Mouse (Mus musculus) hindbrain, embryonic 12.5 days (tissue): ENCODE measurements around the gene Gpr15. TPM values are rescaled to one million over a fixed set of nuclear protein-coding genes. Genes with fewer than 3 reads are reported as not detected.

Experiments
- ATAC-seq: fragments of 200-750 bp; cut with Nextera tagmentation; 2 replicates; pipeline ENCODE4 v1.8.0; 2017; ENCODE audit warnings: moderate TSS enrichment; ENCODE audit not compliant: low FRiP score
- H3K27ac ChIP-seq: fragments of 300-500 bp; sonication (generic); 2 replicates; pipeline ENCODE4 v1.5.1; 2016; ENCODE audit warnings: mild to moderate bottlenecking
- H3K27me3 ChIP-seq: fragments of 300-500 bp; sonication (generic); 2 replicates; pipeline ENCODE4 v1.6.1; 2016; ENCODE audit warnings: mild to moderate bottlenecking
- H3K36me3 ChIP-seq: fragments of 300-500 bp; sonication (generic); 2 replicates; pipeline ENCODE4 v1.6.1; 2016; ENCODE audit warnings: mild to moderate bottlenecking
- H3K4me1 ChIP-seq: fragments of 300-500 bp; sonication (generic); 2 replicates; pipeline ENCODE4 v1.6.1; 2016
- H3K4me2 ChIP-seq: fragments of 300-500 bp; sonication (generic); replicated peaks from 2 replicates; pipeline ENCODE4 v1.6.1; 2016; ENCODE audit warnings: mild to moderate bottlenecking
- H3K4me3 ChIP-seq: fragments of 300-500 bp; sonication (generic); 2 replicates; pipeline ENCODE4 v1.5.1; 2016; ENCODE audit warnings: mild to moderate bottlenecking
- H3K9ac ChIP-seq: fragments of 300-500 bp; sonication (generic); 2 replicates; pipeline ENCODE4 v1.6.1; 2016; ENCODE audit warnings: mild to moderate bottlenecking, moderate library complexity
- H3K9me3 ChIP-seq: fragments of 300-500 bp; sonication (generic); replicated peaks from 2 replicates; pipeline ENCODE4 v1.6.1; 2016; ENCODE audit warnings: mild to moderate bottlenecking
- WGBS: fragments of 180-500 bp; shearing (Covaris S2); methylation state at CpG from one replicate; pipeline ENCODE4 v1.1.7; 2016; 5-methylcytosine and 5-hydroxymethylcytosine counted together
- polyA plus RNA-seq: library from polyadenylated mRNA; unstranded; fragments of >200 nt; fragmentation: Nextera tagmentation; extraction: Ambion mirVana; gene quantifications from 2 replicates; pipeline ENCODE4 v1.2.1, GENCODE M21; 2016

Gpr15 gene
- not detected in 2 replicates for polyA plus RNA-seq

- H3K4me2 ChIP-seq = no peak within 1 kb of the TSS
- ATAC-seq = no peak
These were observed at the start of gene Gpr15 for GRCm38 (mm10) chr16:58718666-58719120. Gene Gpr15 (minus strand): TSS chr16:58719070.

GRCm38 (mm10) chr16:58763076-58763475, 44.2 kb upstream of the Gpr15 start, which contains the start of gene Olfr172:
Gene Olfr172 (minus strand): TSS chr16:58763176.
- Histone ChIP-seq H3K4me1 (no peaks in the 10 kb centered on the region), H3K36me3 (no peaks in the 10 kb centered on the region), H3K9ac (no peak within 1 kb of the TSS), H3K27ac (no peak within 1 kb of the TSS), H3K9me3 (no peaks in the 10 kb centered on the region), H3K27me3 (no peaks in the 10 kb centered on the region), H3K4me3 (no peak within 1 kb of the TSS), H3K4me2 (no peak within 1 kb of the TSS)
- WGBS = 86% methylated on average over 1 of the region's 1 CpGs
- ATAC-seq = no peak

More at GRCm38 (mm10) chr16:58718666-58719120, at the start of gene Gpr15:
- Histone ChIP-seq H3K27ac (no peak within 1 kb of the TSS), H3K27me3 (no peaks in the 10 kb centered on the region), H3K9me3 (no peaks in the 10 kb centered on the region), H3K9ac (no peak within 1 kb of the TSS), H3K4me3 (no peak within 1 kb of the TSS), H3K4me1 (no peaks in the 10 kb centered on the region), H3K36me3 (no peaks in the 10 kb centered on the region)
- WGBS = 89% methylated on average over 7 of the region's 7 CpGs

- no peak overlapping the region for H3K4me3 ChIP-seq
- no peak overlapping the region for H3K4me2 ChIP-seq
- no peaks in the 10 kb centered on the region for H3K9me3 ChIP-seq
- no peaks in the 10 kb centered on the region for H3K27me3 ChIP-seq
- H3K27ac ChIP-seq = no peak overlapping the region
- H3K9ac ChIP-seq = no peak overlapping the region
- no peak for ATAC-seq
- H3K4me1 ChIP-seq = no peaks in the 10 kb centered on the region
- H3K36me3 ChIP-seq = no peaks in the 10 kb centered on the region
These were observed 37.3 kb upstream of the Gpr15 start for GRCm38 (mm10) chr16:58756191-58756590.

GRCm38 (mm10) chr16:58751314-58751713, 32.4 kb upstream of the Gpr15 start:
- no peak for ATAC-seq
- Histone ChIP-seq H3K9me3 (no peaks in the 10 kb centered on the region), H3K9ac (no peak overlapping the region), H3K4me1 (no peaks in the 10 kb centered on the region), H3K4me2 (no peak overlapping the region), H3K27ac (no peak overlapping the region), H3K4me3 (no peak overlapping the region), H3K27me3 (no peaks in the 10 kb centered on the region), H3K36me3 (no peaks in the 10 kb centered on the region)
- 27% methylated on average over 1 of the region's 1 CpGs for WGBS

GRCm38 (mm10) chr16:58746715-58747114, 27.8 kb upstream of the Gpr15 start:
- Histone ChIP-seq H3K27ac (no peak overlapping the region), H3K9me3 (no peaks in the 10 kb centered on the region), H3K4me3 (no peak overlapping the region), H3K36me3 (no peaks in the 10 kb centered on the region), H3K4me2 (no peak overlapping the region), H3K4me1 (no peaks in the 10 kb centered on the region), H3K27me3 (no peaks in the 10 kb centered on the region), H3K9ac (no peak overlapping the region)
- no peak for ATAC-seq
- 77% methylated on average over 4 of the region's 4 CpGs for WGBS

- Histone ChIP-seq H3K4me3 (no peak overlapping the region), H3K4me1 (no peaks in the 10 kb centered on the region), H3K27me3 (no peaks in the 10 kb centered on the region), H3K9ac (no peak overlapping the region), H3K27ac (no peak overlapping the region), H3K9me3 (no peaks in the 10 kb centered on the region), H3K4me2 (no peak overlapping the region), H3K36me3 (no peaks in the 10 kb centered on the region)
- no peak for ATAC-seq
- WGBS = 97% methylated on average over 5 of the region's 5 CpGs
These were observed 21.9 kb upstream of the Gpr15 start for GRCm38 (mm10) chr16:58740751-58741150.

GRCm38 (mm10) chr16:58738800-58739199, 19.9 kb upstream of the Gpr15 start:
- ATAC-seq = no peak
- H3K4me1 ChIP-seq = no peaks in the 10 kb centered on the region

GRCm38 (mm10) chr16:58738205-58738604, 19.3 kb upstream of the Gpr15 start:
- Histone ChIP-seq H3K27ac (no peak overlapping the region), H3K4me3 (no peak overlapping the region), H3K36me3 (peaks cover 13% of the 10 kb centered on the region), H3K27me3 (no peaks in the 10 kb centered on the region), H3K4me1 (no peaks in the 10 kb centered on the region), H3K4me2 (no peak overlapping the region), H3K9ac (no peak overlapping the region), H3K9me3 (no peaks in the 10 kb centered on the region)
- 90% methylated on average over 4 of the region's 4 CpGs for WGBS
- ATAC-seq = no peak

More at GRCm38 (mm10) chr16:58738800-58739199, 19.9 kb upstream of the Gpr15 start:
- WGBS = 93% methylated on average over 1 of the region's 1 CpGs
- Histone ChIP-seq H3K4me3 (no peak overlapping the region), H3K4me2 (no peak overlapping the region), H3K36me3 (peaks cover 11% of the 10 kb centered on the region), H3K27ac (no peak overlapping the region), H3K9me3 (no peaks in the 10 kb centered on the region), H3K9ac (no peak overlapping the region), H3K27me3 (no peaks in the 10 kb centered on the region)

GRCm38 (mm10) chr16:58728176-58728671, 9.4 kb upstream of the Gpr15 start:
- Histone ChIP-seq H3K4me1 (peaks cover 5% of the 10 kb centered on the region), H3K4me2 (peak overlapping the region; percentile 56), H3K9me3 (no peaks in the 10 kb centered on the region), H3K4me3 (peak overlapping the region; percentile 70), H3K27me3 (no peaks in the 10 kb centered on the region), H3K9ac (peak overlapping the region; percentile 65), H3K27ac (peak overlapping the region; percentile 74), H3K36me3 (peaks cover 31% of the 10 kb centered on the region)
- 1% methylated on average over 24 of the region's 31 CpGs for WGBS
- ATAC-seq = peak; percentile 95

- Histone ChIP-seq H3K27ac (peak within 1 kb of the TSS; percentile 74), H3K9ac (peak within 1 kb of the TSS; percentile 65), H3K4me1 (peaks cover 5% of the 10 kb centered on the region), H3K9me3 (no peaks in the 10 kb centered on the region), H3K4me2 (peak within 1 kb of the TSS; percentile 56), H3K36me3 (peaks cover 28% of the 10 kb centered on the region), H3K27me3 (no peaks in the 10 kb centered on the region), H3K4me3 (peak within 1 kb of the TSS; percentile 70)
- WGBS = 2% methylated on average over 34 of the region's 35 CpGs
- peak; percentile 100 for ATAC-seq
These were observed 8.7 kb upstream of the Gpr15 start, which contains the start of gene Cldnd1 for GRCm38 (mm10) chr16:58727477-58728131. Gene Cldnd1 (plus strand): TSS chr16:58727910.

GRCm38 (mm10) chr16:58726680-58727476, 8.0 kb upstream of the Gpr15 start:
- Histone ChIP-seq H3K9me3 (no peaks in the 10 kb centered on the region), H3K4me1 (peaks cover 5% of the 10 kb centered on the region), H3K9ac (no peak overlapping the region), H3K4me3 (no peak overlapping the region), H3K36me3 (peaks cover 21% of the 10 kb centered on the region), H3K4me2 (peak overlapping the region; percentile 38), H3K27me3 (no peaks in the 10 kb centered on the region), H3K27ac (no peak overlapping the region)
- ATAC-seq = no peak
- WGBS = 83% methylated on average over 11 of the region's 11 CpGs

- H3K9me3 ChIP-seq = no peaks in the 10 kb centered on the region
- H3K4me1 ChIP-seq = no peaks in the 10 kb centered on the region
- WGBS = 89% methylated on average over 2 of the region's 2 CpGs
- H3K9ac ChIP-seq = no peak overlapping the region
- no peak overlapping the region for H3K27ac ChIP-seq
- H3K4me2 ChIP-seq = no peak overlapping the region
- H3K27me3 ChIP-seq = no peaks in the 10 kb centered on the region
- H3K36me3 ChIP-seq = no peaks in the 10 kb centered on the region
- ATAC-seq = no peak
- H3K4me3 ChIP-seq = no peak overlapping the region
These were observed 3.4 kb upstream of the Gpr15 start for GRCm38 (mm10) chr16:58722292-58722691.
